8 mouse cellular contexts compared by ENCODE assay signal in genomic region chr16:56037138-56038010, GRCm38 (mm10). TPM values are rescaled to one million over a fixed set of nuclear protein-coding genes. Genes with fewer than 3 reads are reported as not detected.
DNase-seq lines count a peak whose midpoint lies in the region; ATAC-seq and TF ChIP-seq lines count a peak whose summit lies in the region.

Gene Trmt10c (minus strand): TSS chr16:56037819.

- peak within 1 kb of the TSS; percentile 78 for H3K9ac ChIP-seq in hindbrain, embryonic 11.5 days (ENCODE audit: low read depth, low read length)
- H3K9ac ChIP-seq in lung, postnatal 0 days (replicated peaks; ENCODE audit: low read depth): peak within 1 kb of the TSS; percentile 80

- peak; percentile 100 for ATAC-seq in hindbrain, embryonic 11.5 days (ENCODE audit: low FRiP score)
- peak; percentile 100 for ATAC-seq in lung, postnatal 0 days

- TF ChIP-seq CTCF in lung, postnatal 0 days (IDR thresholded peaks at IDR 0.05): no peak

- TF ChIP-seq EP300 in lung, postnatal 0 days (IDR thresholded peaks at IDR 0.05): no peak

- H3K27me3 ChIP-seq in hindbrain, embryonic 11.5 days (ENCODE audit: control insufficient read depth, insufficient read depth, low read length): no peaks in the 10 kb centered on the region
- no peaks in the 10 kb centered on the region for H3K27me3 ChIP-seq in lung, postnatal 0 days (replicated peaks; ENCODE audit: insufficient read depth, low read length)

- H3K4me1 ChIP-seq in hindbrain, embryonic 11.5 days (replicated peaks; ENCODE audit: control insufficient read depth, insufficient read depth, low read length): no peaks in the 10 kb centered on the region
- peaks cover 6% of the 10 kb centered on the region; the same call in 1 of the 2 replicates for H3K4me1 ChIP-seq in lung, postnatal 0 days (ENCODE audit: insufficient read depth, low read depth, low read length)

- H3K9me3 ChIP-seq in hindbrain, embryonic 11.5 days (ENCODE audit: control insufficient read depth, low read length): no peaks in the 10 kb centered on the region
- H3K9me3 ChIP-seq in lung, postnatal 0 days (ENCODE audit: low read length): no peaks in the 10 kb centered on the region

- peak within 1 kb of the TSS; percentile 70 for H3K4me3 ChIP-seq in hindbrain, embryonic 11.5 days (ENCODE audit: low read depth, low read length)
- peak within 1 kb of the TSS; percentile 84 for H3K4me3 ChIP-seq in lung, postnatal 0 days (ENCODE audit: low read depth, low read length)

- H3K27ac ChIP-seq in hindbrain, embryonic 11.5 days (ENCODE audit: low read depth, low read length): peak within 1 kb of the TSS; percentile 70
- H3K27ac ChIP-seq in lung, postnatal 0 days (ENCODE audit: low read length): peak within 1 kb of the TSS; percentile 92

- WGBS in hindbrain, embryonic 11.5 days: under 1% methylated on average over 60 of the region's 63 CpGs
- WGBS in lung, postnatal 0 days: under 1% methylated on average over 48 of the region's 63 CpGs

- peak; percentile 91 for DNase-seq in NIH3T3 (ENCODE audit: low read depth)
- DNase-seq in cerebellum, adult 9-11 months: peak; percentile 92
- peak; percentile 77 to 94 for DNase-seq in frontal cortex, adult 2 months (ENCODE audit: extremely low spot score in 1 of 2, low spot score in 1 of 2)
- peak; percentile 96 for DNase-seq in hindbrain, embryonic 11.5 days (ENCODE audit: low spot score)
- DNase-seq in layer of hippocampus, postnatal 10 days (ENCODE audit: low spot score in 2 of 2): peak; percentile 91 to 94
- DNase-seq in lung, postnatal 0 days (ENCODE audit: low spot score): peak; percentile 96
- peak; percentile 88 for DNase-seq in ovary, postnatal 10 days (ENCODE audit: low spot score)
- peak; percentile 91 for DNase-seq in thymus, postnatal 0 days (ENCODE audit: low spot score)

- H3K4me2 ChIP-seq in hindbrain, embryonic 11.5 days (replicated peaks; ENCODE audit: low read depth, low read length): peak within 1 kb of the TSS; percentile 35
- H3K4me2 ChIP-seq in lung, postnatal 0 days (replicated peaks; ENCODE audit: low read depth, low read length): peak within 1 kb of the TSS; percentile 62

- 0 out of 2 replicates have a peak, but pooled peaks cover 5% of the 10 kb centered on the region for H3K36me3 ChIP-seq in hindbrain, embryonic 11.5 days (ENCODE audit: control insufficient read depth, insufficient read depth, low read length)
- H3K36me3 ChIP-seq in lung, postnatal 0 days (ENCODE audit: insufficient read depth, low read length): no peaks in the 10 kb centered on the region

RNA-seq across cellular contexts. Expression of gene Trmt10c, which starts in this region (rescaled TPM):
- 6.6 and 7.0 TPM in 2 replicates for polyA plus RNA-seq in frontal cortex, adult 2 months (2012; rRNA removed)
- 29.4 and 30.3 TPM in 2 replicates for polyA plus RNA-seq in hindbrain, embryonic 11.5 days (2014; fragmentation: Nextera tagmentation; extraction: Ambion mirVana)
- 10 to 100 TPM; 10.3 to 10.9 TPM for total RNA-seq in layer of hippocampus, postnatal 10 days (2021)
- 13.0 and 16.0 TPM in 2 replicates for polyA plus RNA-seq in lung, postnatal 0 days (2015; fragmentation: Nextera tagmentation; extraction: Ambion mirVana)
- polyA plus RNA-seq in thymus, postnatal 0 days (2015; fragmentation: Nextera tagmentation; extraction: Ambion mirVana): 40.1 and 41.0 TPM in 2 replicates

Comparison
In these comparisons a context has a peak if more than half of its experiments do, and no peak if none do; other contexts are left out.
1. Peak in every context shown above with its lines: DNase-seq, ATAC-seq, H3K4me3 ChIP-seq and H3K27ac ChIP-seq.